Mouse (Mus musculus): ENCODE measurements around the gene Foxf2.

GRCm38 (mm10) chr13:31635546-31635945 is 9.9 kb downstream of the Foxf2 start:
- no peak for TF ChIP-seq GATA1 (IDR thresholded peaks at IDR 0.05; ENCODE audit: low read length)
- no peak for TF ChIP-seq TAL1 (IDR thresholded peaks at IDR 0.05; ENCODE audit: low read length)
